Mouse (Mus musculus) lung, postnatal 0 days (tissue): ENCODE measurements around the gene Dennd2c.

Source experiments
- CTCF ChIP-seq: IDR thresholded peaks from 2 replicates; pipeline ENCODE4 v1.5.1; 2016; ENCODE audit warnings: antibody characterized with exemption, mild to moderate bottlenecking
- EP300 ChIP-seq: IDR thresholded peaks from 2 replicates; pipeline ENCODE4 v1.6.1; 2016; ENCODE audit warnings: antibody characterized with exemption, mild to moderate bottlenecking, control low read depth

DNA sequence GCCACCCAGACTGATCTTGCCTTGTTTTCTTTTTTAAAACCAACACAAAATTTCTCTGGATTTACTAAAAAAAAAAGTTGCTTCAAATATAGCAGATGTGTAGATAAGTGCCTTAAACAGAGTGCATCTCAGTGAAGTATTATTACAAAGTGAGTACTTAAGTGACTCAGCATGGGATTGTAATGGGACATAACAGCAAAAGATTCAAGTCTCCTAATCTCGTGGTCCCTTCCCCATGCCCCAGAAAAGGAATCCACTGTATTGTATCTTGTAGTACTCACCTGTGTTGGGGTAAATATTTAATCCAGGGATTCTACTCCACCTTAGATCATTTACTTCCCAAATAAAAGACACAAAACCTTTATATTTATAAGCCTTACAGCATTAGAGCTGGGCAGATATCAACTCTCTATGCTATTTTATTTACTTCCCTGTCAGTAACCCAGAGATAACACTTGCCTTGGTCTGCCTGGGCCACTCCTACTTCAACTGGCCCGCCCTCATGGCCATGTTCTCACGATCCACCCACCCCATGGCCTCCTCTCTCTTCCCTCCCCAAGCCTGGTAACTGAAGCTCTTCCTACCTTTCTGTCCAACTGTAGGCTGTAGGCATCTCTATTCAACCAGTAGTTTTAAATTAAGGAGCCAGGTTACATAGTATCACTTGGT lies 57.0 kb downstream of the Dennd2c start:
- TF ChIP-seq CTCF (no peak), EP300 (no peak)
